Mouse (Mus musculus): ENCODE measurements at regions not wholly inside any gene's neighbourhood (a gene's known extent, or its start where the extent isn't known, plus 50 kb on each side); places are given as distances from the start of the nearest gene placed in this dataset.

GRCm38 (mm10) chr1:190526634-190527033, 356.1 kb upstream of the Prox1 start:
- H3K4me1 ChIP-seq (ENCODE audit: insufficient read depth): no peaks in the 10 kb centered on the region
- DNase-seq (no peak), ATAC-seq (no peak)
- WGBS: 22% methylated on average over 7 of the region's 7 CpGs
- no peak for TF ChIP-seq CTCF (IDR thresholded peaks at IDR 0.05; ENCODE audit: low read depth)
- no peaks in the 10 kb centered on the region for H3K9me3 ChIP-seq (ENCODE audit: low read length)
- H3K36me3 ChIP-seq (ENCODE audit: insufficient read depth): no peaks in the 10 kb centered on the region
- no peak overlapping the region for H3K4me3 ChIP-seq (ENCODE audit: low read depth, low read length)
- no peak overlapping the region for H3K9ac ChIP-seq
- peaks cover 3% of the 10 kb centered on the region; the same call in 1 of the 2 replicates for H3K27me3 ChIP-seq (ENCODE audit: insufficient read depth, low read length)
- no peak overlapping the region for H3K4me2 ChIP-seq (ENCODE audit: low read depth)
- no peak overlapping the region for H3K27ac ChIP-seq (ENCODE audit: low read depth, low read length)

GRCm38 (mm10) chr1:190526046-190526445, 355.5 kb upstream of the Prox1 start:
- WGBS: 75% methylated on average over 6 of the region's 6 CpGs
- no peak for ATAC-seq
- no peaks in the 10 kb centered on the region for H3K36me3 ChIP-seq (ENCODE audit: insufficient read depth)
- no peak overlapping the region for H3K27ac ChIP-seq (ENCODE audit: low read depth, low read length)
- no peak overlapping the region for H3K4me3 ChIP-seq (ENCODE audit: low read depth, low read length)
- H3K4me2 ChIP-seq (ENCODE audit: low read depth): no peak overlapping the region
- no peaks in the 10 kb centered on the region for H3K9me3 ChIP-seq (ENCODE audit: low read length)
- H3K9ac ChIP-seq: no peak overlapping the region
- DNase-seq: no peak
- H3K4me1 ChIP-seq (ENCODE audit: insufficient read depth): no peaks in the 10 kb centered on the region
- peaks cover 3% of the 10 kb centered on the region; the same call in 1 of the 2 replicates for H3K27me3 ChIP-seq (ENCODE audit: insufficient read depth, low read length)
- no peak for TF ChIP-seq CTCF (IDR thresholded peaks at IDR 0.05; ENCODE audit: low read depth)

- H3K9ac ChIP-seq: no peak overlapping the region
- H3K9me3 ChIP-seq (ENCODE audit: low read length): no peaks in the 10 kb centered on the region
- DNase-seq (no peak), ATAC-seq (no peak)
- H3K4me2 ChIP-seq (ENCODE audit: low read depth): no peak overlapping the region
- no peak for TF ChIP-seq CTCF (IDR thresholded peaks at IDR 0.05; ENCODE audit: low read depth)
- H3K4me1 ChIP-seq (ENCODE audit: insufficient read depth): no peaks in the 10 kb centered on the region
- WGBS: 97% methylated on average over 8 of the region's 8 CpGs
- H3K36me3 ChIP-seq (ENCODE audit: insufficient read depth): no peaks in the 10 kb centered on the region
- H3K27me3 ChIP-seq (ENCODE audit: insufficient read depth, low read length): no peaks in the 10 kb centered on the region
- no peak overlapping the region for H3K4me3 ChIP-seq (ENCODE audit: low read depth, low read length)
- H3K27ac ChIP-seq (ENCODE audit: low read depth, low read length): no peak overlapping the region
Observed at GRCm38 (mm10) chr1:190500106-190500505, 329.6 kb upstream of the Prox1 start.

- Histone ChIP-seq H3K27me3 (ENCODE audit: insufficient read depth, low read length) (no peaks in the 10 kb centered on the region), H3K36me3 (ENCODE audit: insufficient read depth) (no peaks in the 10 kb centered on the region), H3K4me3 (ENCODE audit: low read depth, low read length) (no peak overlapping the region), H3K4me1 (ENCODE audit: insufficient read depth) (no peaks in the 10 kb centered on the region), H3K4me2 (ENCODE audit: low read depth) (no peak overlapping the region), H3K27ac (ENCODE audit: low read depth, low read length) (no peak overlapping the region), H3K9ac (no peak overlapping the region), H3K9me3 (ENCODE audit: low read length) (no peaks in the 10 kb centered on the region)
- 80% methylated on average over 4 of the region's 4 CpGs for WGBS
- no peak for TF ChIP-seq CTCF (IDR thresholded peaks at IDR 0.05; ENCODE audit: low read depth)
- peak; percentile 56 for DNase-seq
- ATAC-seq: peak; percentile 68
Observed at GRCm38 (mm10) chr1:190497474-190497873, 327.0 kb upstream of the Prox1 start.

- DNase-seq: peak; percentile 41
Observed at GRCm38 (mm10) chr1:190495741-190496520, 325.4 kb upstream of the Prox1 start.

GRCm38 (mm10) chr1:190486551-190487104, 316.1 kb upstream of the Prox1 start:
- Histone ChIP-seq H3K9ac (no peak overlapping the region), H3K27me3 (ENCODE audit: insufficient read depth, low read length) (no peaks in the 10 kb centered on the region), H3K4me2 (ENCODE audit: low read depth) (no peak overlapping the region), H3K9me3 (ENCODE audit: low read length) (no peaks in the 10 kb centered on the region), H3K4me1 (ENCODE audit: insufficient read depth) (no peaks in the 10 kb centered on the region), H3K4me3 (ENCODE audit: low read depth, low read length) (no peak overlapping the region), H3K36me3 (ENCODE audit: insufficient read depth) (no peaks in the 10 kb centered on the region), H3K27ac (ENCODE audit: low read depth, low read length) (no peak overlapping the region)
- TF ChIP-seq CTCF (IDR thresholded peaks at IDR 0.05; ENCODE audit: low read depth): no peak
- 75% methylated on average over 7 of the region's 7 CpGs for WGBS
- DNase-seq (no peak), ATAC-seq (no peak)

More at GRCm38 (mm10) chr1:190495741-190496520, 325.4 kb upstream of the Prox1 start:
- H3K27me3 ChIP-seq (ENCODE audit: insufficient read depth, low read length): no peaks in the 10 kb centered on the region
- no peaks in the 10 kb centered on the region for H3K9me3 ChIP-seq (ENCODE audit: low read length)
- H3K9ac ChIP-seq: no peak overlapping the region
- H3K4me3 ChIP-seq (ENCODE audit: low read depth, low read length): no peak overlapping the region
- H3K27ac ChIP-seq (ENCODE audit: low read depth, low read length): no peak overlapping the region
- H3K4me2 ChIP-seq (ENCODE audit: low read depth): no peak overlapping the region
- ATAC-seq: peak; percentile 66
- H3K4me1 ChIP-seq (ENCODE audit: insufficient read depth): no peaks in the 10 kb centered on the region
- 57% methylated on average over 10 of the region's 10 CpGs for WGBS
- no peak for TF ChIP-seq CTCF (IDR thresholded peaks at IDR 0.05; ENCODE audit: low read depth)
- no peaks in the 10 kb centered on the region for H3K36me3 ChIP-seq (ENCODE audit: insufficient read depth)

GRCm38 (mm10) chr1:190483366-190483765, 312.9 kb upstream of the Prox1 start:
- no peak for DNase-seq
- H3K4me1 ChIP-seq (ENCODE audit: insufficient read depth): no peaks in the 10 kb centered on the region
- no peaks in the 10 kb centered on the region for H3K9me3 ChIP-seq (ENCODE audit: low read length)
- 89% methylated on average over 13 of the region's 13 CpGs for WGBS
- H3K9ac ChIP-seq: no peak overlapping the region
- no peaks in the 10 kb centered on the region for H3K36me3 ChIP-seq (ENCODE audit: insufficient read depth)
- H3K4me3 ChIP-seq (ENCODE audit: low read depth, low read length): no peak overlapping the region
- no peak for ATAC-seq
- no peak overlapping the region for H3K4me2 ChIP-seq (ENCODE audit: low read depth)
- no peak overlapping the region for H3K27ac ChIP-seq (ENCODE audit: low read depth, low read length)
- no peaks in the 10 kb centered on the region for H3K27me3 ChIP-seq (ENCODE audit: insufficient read depth, low read length)
- TF ChIP-seq CTCF (IDR thresholded peaks at IDR 0.05; ENCODE audit: low read depth): no peak

All from forebrain, postnatal 0 days (tissue).